Mouse (Mus musculus): ENCODE measurements around the gene Rprd1b.

The Rprd1b gene

DNA sequence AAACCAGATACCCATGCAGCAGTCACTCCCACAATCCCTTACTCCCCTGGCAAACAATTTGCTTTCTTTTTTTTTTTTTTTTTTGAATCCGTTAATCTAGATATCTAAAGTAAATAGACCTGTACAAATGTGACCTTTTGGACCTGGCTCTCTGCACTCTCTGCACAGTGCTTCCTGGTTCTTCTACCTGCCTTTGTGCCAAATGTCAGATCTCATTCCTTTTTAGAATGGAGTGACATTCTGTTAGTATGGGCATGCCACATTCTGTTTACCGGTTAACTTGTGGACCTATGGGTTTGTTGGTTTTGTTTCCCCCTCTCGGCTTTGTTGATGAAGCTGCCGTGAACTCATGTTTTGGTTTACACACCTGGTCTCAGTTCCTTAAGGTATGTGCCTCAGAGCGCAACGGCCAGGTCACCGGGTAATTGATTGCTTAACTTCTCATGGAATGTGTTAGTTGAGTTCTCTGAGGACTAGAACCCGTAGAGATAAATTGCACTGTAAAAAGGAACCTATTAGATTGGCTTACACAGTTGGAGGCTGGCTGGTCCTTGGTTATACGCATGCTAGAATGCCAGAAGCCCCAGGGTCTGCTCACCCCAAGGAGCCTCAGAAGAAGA is 52.4 kb downstream of the Rprd1b start:
- in situ Hi-C loops (cut with MboI): no loop called here

GRCm38 (mm10) chr2:158084486-158084885 is 56.2 kb downstream of the Rprd1b start:
- in situ Hi-C loops (cut with MboI): no loop called here

DNA sequence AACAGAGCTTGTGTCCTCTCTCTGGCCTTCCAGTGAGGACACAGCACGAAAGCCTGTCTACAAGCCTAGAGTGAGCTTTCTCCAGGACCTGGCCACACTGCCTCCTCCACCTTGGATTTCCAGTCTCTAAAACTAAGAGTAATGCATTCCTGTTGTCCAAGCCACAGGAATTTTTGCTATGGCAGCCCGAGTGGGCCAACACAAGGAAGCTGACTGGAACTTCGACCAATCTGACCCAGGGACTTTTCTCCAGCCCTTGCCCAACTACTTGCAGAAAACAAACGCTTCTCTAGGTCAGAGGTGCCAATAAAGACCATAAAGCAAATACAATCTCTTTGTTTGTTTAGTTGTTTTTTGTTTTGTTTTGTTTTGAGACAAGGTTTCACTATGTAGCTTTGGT is 61.8 kb downstream of the Rprd1b start:
- in situ Hi-C loops (cut with MboI): no loop called here

DNA sequence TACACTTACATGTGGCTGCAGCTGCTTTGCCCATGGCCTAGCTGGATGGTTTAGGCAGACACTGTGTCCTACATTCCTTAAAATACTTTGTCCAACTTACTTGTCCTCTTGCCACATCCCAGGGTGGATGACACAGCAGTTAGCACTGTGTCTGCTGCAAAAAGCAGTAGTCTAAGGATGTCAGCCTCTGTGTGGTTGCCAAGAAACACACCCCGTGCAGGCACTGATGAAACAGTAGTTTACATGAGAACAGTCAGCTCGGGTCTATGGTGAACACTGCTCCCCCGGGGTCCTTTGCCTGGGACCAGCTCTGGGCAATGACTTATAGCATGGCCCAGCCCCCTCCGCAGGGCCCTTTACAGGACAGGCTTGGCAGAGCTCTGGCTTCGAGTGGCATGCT is 65.0 kb downstream of the Rprd1b start:
- in situ Hi-C loops (cut with MboI): no loop called here

- in situ Hi-C loops (cut with MboI): no loop called here
These were observed 66.0 kb downstream of the Rprd1b start for GRCm38 (mm10) chr2:158094300-158094699.

DNA sequence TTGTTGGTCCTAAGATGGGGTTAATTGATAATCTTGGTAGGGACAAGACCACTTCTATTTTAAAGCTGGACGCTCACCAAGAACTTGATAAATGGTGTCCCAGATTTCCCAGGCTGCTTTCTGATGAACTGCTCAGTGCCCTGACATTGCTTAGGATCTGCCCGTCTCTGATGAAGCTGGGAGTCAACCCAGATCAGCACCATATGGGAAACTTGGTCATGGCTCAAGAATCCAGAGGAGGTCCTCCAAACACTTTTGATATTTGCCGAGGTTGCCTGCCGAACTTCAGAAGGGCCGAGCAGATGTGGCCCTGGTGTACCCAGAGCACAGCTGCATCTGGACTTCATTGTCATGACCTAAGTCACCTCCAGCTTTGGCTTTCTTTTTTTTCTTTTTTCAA is 66.5 kb downstream of the Rprd1b start:
- in situ Hi-C loops (cut with MboI): no loop called here

DNA sequence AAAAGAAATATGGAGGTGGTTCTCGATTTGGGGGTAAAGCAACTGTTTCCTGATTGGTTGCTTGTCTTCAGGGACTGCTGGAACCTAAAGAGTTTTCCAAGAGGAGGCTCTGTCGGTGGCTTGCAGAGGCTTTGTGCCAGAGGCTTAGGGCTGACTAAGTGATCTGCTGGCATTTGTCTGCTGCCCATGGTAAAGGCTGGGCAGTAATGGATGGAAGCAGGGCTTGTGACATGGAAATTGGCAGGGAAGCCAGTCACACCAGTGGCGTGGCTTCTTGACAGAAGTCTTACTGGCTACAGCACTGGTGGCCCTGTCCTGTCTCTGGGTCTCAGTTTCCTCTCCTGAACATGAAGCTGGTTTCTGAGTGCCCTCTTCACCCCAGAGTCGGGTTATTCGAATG is 68.8 kb downstream of the Rprd1b start:
- in situ Hi-C loops (cut with MboI): no loop called here

DNA sequence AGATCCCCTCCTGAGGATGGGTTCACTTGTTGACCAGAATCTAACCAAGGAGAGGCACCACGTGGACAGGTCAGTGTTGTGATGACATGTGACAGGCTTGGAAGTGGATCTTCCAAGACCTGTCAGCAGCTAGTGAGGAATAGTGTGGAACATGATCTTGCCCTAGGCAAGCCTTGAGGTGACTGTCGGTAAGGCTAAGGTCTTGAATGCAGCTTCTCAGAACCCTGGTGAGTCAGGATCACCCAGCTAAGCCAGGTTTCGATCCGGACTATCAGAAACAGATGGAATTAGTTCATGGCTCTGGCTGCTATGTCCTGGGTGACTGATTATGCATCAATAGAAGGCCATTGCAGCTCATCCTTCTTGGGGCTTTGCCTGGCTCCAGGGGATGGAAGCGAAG is 70.4 kb downstream of the Rprd1b start:
- in situ Hi-C loops (cut with MboI): no loop called here

DNA sequence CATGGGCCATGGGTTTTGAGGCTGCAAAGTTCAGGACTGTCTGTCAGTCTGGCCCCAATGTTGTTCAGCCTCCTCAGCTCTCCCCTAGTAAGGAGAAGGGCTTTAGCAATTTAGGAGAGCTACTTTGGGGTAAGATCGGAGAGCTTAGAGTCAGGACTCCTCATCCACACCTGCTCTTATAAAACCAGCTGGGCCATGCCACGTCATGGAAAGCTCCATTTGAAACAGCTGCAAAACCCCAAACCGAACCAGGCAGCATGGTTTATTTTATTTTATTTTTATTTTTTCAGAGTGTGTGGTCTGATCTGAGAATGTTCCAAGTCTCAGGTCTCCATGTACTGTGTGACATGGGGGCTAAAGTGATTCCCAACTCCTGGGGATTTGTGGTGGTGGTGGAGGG is 71.2 kb downstream of the Rprd1b start:
- in situ Hi-C loops (cut with MboI): no loop called here

DNA sequence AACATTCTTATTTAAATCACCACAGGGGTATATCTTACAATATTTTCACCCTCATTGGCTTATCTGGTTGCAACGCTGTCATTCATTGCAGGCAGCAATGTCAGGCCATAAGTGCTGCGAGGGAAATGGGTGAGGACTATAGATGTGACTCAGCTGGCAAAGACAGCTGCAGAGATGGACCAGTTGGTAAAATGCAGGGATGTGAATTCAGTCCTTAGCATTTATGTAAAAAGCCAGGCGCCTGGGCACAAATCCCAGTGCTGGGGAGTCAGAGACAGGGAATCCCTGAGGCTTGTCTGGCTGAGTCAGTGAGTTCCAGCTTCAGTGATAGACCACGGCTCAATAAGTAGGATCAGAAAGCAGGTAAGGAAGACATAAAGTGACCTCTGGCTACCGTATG is 73.5 kb downstream of the Rprd1b start:
- in situ Hi-C loops (cut with MboI): no loop called here

DNA sequence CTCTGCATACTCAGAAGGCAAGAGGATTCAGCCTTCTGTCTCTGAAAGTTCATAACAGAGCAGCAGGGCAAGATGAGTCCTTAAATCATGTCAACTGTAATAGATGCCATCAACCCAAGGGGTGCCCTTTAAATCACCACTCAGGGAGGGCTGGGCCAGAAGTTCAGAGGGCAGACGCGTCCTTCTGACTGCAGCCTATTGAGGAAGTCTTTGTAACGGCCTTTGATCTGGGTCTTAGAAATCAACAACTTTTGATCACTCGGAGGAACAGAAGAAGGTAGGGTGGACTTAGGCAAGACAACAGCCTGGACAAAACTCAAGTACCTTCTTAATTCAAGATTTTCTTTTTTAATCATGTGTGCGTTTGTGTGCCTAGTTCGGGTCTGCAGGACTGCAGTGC is 76.7 kb downstream of the Rprd1b start:
- in situ Hi-C loops (cut with MboI): no loop called here

DNA sequence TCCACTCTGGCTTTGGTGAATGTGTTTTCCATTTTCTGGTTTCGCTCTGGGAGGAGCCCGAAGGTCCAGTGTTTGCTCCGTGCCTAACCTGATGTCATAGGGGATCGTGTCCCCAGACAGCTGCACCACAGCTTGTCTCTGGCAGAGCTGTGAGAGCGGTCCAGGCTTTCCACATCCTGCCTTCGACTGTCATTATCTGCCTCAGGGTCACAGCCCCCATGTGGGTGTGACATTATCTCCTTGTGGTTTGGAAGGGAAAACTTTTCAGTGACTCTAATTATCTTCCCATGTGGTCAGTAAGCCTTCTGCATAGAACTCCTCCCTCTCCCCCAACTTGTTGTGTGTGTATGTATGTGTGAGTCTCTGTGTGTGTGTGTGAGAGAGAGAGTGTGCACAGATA is 77.3 kb downstream of the Rprd1b start:
- in situ Hi-C loops (cut with MboI): no loop called here

DNA sequence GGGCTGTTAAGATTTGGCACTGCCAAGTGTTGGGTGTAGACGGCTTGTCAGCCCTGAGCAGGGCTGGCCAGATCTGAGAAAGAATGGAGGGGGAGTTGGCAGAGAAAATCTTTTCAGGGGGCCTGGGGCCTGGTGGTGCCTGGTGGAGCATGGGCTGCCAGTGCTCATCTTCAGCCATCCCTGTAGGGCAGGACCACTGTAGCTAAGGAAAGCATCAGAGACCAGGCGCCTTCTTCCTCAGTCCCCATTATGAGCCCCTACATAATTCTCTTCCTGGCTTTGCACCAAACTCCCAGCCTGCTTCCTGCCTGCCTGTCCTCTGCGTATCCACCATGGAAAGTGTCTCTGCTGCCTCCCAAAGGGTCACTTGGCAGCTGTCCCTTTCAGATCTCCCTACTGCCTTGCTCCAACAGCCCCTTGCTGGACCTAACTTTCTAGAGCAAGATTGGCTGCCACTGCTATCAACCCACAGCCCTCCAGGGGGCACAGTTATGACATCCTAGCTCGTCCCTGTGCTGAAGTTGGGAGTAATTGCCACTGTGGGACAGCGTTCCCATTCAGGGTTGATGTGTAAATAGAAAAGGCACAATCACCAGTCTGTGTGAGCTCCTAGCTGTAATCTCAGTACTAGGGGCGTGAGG is 78.8 kb downstream of the Rprd1b start:
- in situ Hi-C loops (cut with MboI): no loop called here

- in situ Hi-C loops (cut with MboI): no loop called here
These were observed 81.2 kb downstream of the Rprd1b start for GRCm38 (mm10) chr2:158109516-158109915.

- in situ Hi-C loops (cut with MboI): no loop called here
These were observed 85.4 kb downstream of the Rprd1b start for GRCm38 (mm10) chr2:158113591-158114257.

DNA sequence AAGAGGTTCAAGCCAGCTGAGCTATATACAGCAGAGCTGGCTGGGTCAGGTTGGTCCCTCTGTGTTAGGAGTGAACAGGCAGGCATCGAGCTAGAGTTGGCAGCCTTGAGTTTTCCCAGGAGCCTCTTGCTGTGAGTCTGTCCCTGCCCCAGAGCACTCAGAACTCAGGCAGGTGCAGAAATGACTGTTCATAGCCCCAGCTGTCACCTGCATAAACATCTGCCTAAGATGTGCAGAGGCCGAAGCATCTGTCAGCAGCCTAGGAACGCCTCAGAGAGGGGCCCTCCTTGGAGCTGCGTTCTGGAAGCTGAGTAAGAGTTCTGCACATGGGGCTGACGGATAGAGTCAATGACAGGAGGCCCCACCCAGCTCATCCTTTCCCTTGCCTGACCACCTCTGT is 86.6 kb downstream of the Rprd1b start:
- in situ Hi-C loops (cut with MboI): no loop called here

GRCm38 (mm10) chr2:158115838-158116453 is 87.6 kb downstream of the Rprd1b start:
- in situ Hi-C loops (cut with MboI): no loop called here

GRCm38 (mm10) chr2:158116653-158117052 is 88.4 kb downstream of the Rprd1b start:
- in situ Hi-C loops (cut with MboI): no loop called here

DNA sequence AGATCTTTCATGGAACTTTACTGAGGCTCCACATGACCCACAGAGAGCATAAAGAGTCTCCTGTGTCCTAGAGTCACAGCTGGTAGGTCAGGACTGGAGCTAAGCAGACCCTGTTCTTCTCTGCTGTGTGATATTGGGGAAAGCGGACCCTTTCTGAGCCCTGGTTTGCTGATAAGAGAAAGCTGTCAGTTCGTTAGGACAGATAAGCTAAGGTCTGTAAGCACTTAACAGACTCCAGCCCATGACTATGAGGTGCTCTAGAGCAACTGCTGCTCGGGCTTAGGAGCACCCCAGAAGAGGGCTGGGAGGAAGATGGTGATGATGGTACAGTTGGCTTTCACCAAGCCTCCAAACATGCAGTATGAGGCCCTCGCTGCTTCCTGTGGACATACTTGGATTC is 90.8 kb downstream of the Rprd1b start:
- in situ Hi-C loops (cut with MboI): no loop called here

GRCm38 (mm10) chr2:158120211-158120610 is 91.9 kb downstream of the Rprd1b start:
- in situ Hi-C loops (cut with MboI): no loop called here

- in situ Hi-C loops (cut with MboI): no loop called here
These were observed 92.6 kb downstream of the Rprd1b start for GRCm38 (mm10) chr2:158120868-158121267.

DNA sequence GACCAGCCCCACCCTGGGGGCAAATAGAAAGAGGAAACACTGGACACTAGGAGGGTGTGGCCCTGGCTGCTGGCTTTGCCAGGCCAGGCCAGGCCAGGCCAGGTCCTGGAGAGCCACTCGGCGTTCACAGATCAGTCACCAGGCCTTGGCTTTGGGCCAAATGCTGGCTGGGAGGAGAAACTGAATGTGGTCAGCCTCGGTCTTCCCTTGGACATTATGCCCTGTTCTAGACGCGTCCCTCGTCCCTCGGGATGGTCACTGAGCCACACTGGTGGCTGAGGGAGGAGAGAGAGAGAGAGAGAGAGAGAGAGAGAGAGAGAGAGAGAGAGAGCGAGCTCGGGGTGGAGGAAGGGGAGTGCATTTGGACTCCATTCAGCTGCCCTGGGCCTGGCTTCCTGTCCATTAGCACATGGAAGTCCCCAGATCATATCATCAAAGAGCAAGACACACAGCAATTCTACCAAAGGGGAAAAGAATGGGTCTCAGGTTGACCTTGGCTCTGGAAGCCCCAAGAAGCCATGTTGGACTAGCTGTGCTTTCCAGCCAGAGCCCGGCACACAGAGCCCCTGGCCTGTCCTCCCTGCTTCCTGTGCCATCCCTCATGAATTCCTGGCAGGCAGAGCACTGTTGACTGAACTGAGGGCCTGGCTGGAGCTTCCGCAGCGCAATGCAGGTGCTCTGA is 93.5 kb downstream of the Rprd1b start:
- in situ Hi-C loops (cut with MboI): no loop called here

Measured in mature B cell (primary cell).